Mouse (Mus musculus): Measurements from ENCODE around the gene Ppm1b. TPM values are rescaled to one million over a fixed set of nuclear protein-coding genes. Genes with fewer than 3 reads are reported as not detected.
A peak's percentile ranks its signal among the peaks of the same experiment; 100 is the strongest.

The Ppm1b gene
- polyA plus RNA-seq, 1 experiment from 2014 or later: 63.8 TPM

- 81% methylated on average over 3 of the region's 3 CpGs for WGBS
- Histone ChIP-seq H3K9ac (no peak overlapping the region), H3K27ac (no peak overlapping the region), H3K4me1 (replicated peaks) (peaks cover 29% of the 10 kb centered on the region), H3K36me3 (no peaks in the 10 kb centered on the region), H3K9me3 (replicated peaks) (no peaks in the 10 kb centered on the region), H3K27me3 (no peaks in the 10 kb centered on the region), H3K4me3 (no peak overlapping the region), H3K4me2 (no peak overlapping the region)
- 0 out of 2 replicates have a peak, but pooled peaks have one; percentile 27 for ATAC-seq (replicated peaks; ENCODE audit: insufficient number of reproducible peaks, insufficient read depth, low FRiP score, low read depth)
Measured at GRCm38 (mm10) chr17:84987834-84988410, 31.4 kb downstream of the Ppm1b start.

DNA sequence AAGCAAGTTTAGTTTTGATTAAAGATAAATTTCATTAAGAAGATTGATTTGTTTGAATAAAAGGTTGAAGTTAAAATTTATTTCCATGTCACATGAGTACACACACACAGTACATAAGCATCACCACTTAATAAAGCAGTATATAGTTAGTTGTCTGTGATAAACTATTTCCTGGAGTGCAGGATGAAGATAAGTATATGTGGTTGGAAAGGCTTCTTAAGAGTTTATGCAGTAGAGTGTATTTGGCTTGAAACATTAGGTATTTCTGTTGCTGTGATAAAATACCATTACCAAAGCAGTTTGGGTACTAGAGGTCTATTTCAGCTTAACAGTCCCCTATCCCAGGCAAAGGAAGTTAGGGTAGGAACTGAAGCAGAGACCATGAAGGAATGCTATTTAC, 32.0 kb downstream of the Ppm1b start:
- Histone ChIP-seq H3K9me3 (replicated peaks) (no peaks in the 10 kb centered on the region), H3K4me3 (no peak overlapping the region), H3K36me3 (no peaks in the 10 kb centered on the region), H3K4me2 (no peak overlapping the region), H3K9ac (no peak overlapping the region), H3K4me1 (replicated peaks) (peaks cover 28% of the 10 kb centered on the region), H3K27ac (no peak overlapping the region), H3K27me3 (no peaks in the 10 kb centered on the region)
- ATAC-seq (replicated peaks; ENCODE audit: insufficient number of reproducible peaks, insufficient read depth, low FRiP score, low read depth): no peak

- peaks cover 9% of the 10 kb centered on the region for H3K4me1 ChIP-seq (replicated peaks)
- no peak for ATAC-seq (replicated peaks; ENCODE audit: insufficient number of reproducible peaks, insufficient read depth, low FRiP score, low read depth)
- no peaks in the 10 kb centered on the region for H3K9me3 ChIP-seq (replicated peaks)
- no peaks in the 10 kb centered on the region for H3K27me3 ChIP-seq
- no peak overlapping the region for H3K4me2 ChIP-seq
- no peak overlapping the region for H3K27ac ChIP-seq
- 62% methylated on average over 6 of the region's 6 CpGs for WGBS
- no peaks in the 10 kb centered on the region; the same call in 1 of the 2 replicates for H3K36me3 ChIP-seq
- H3K4me3 ChIP-seq: no peak overlapping the region
- H3K9ac ChIP-seq: no peak overlapping the region
Measured at GRCm38 (mm10) chr17:84995844-84996243, 39.3 kb downstream of the Ppm1b start.

DNA sequence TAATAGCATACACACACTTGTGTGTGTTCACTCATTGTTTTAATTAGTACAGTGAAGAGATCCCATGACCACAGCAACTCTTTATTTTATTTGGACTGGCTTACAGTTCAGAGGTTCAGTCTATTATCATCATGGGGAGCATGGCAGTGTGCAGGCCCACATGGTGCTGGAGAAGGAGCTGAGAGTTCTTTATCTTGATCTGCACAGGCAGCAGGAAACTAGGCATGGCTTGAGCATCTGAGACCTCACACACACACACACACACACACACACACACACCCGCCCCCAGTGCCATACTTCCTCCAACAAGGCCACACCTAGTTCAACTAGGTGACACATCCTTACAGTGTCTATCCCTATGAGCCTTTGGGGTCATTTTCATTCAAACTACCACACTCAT, 41.1 kb downstream of the Ppm1b start:
- H3K4me3 ChIP-seq: no peak overlapping the region
- no peaks in the 10 kb centered on the region for H3K9me3 ChIP-seq (replicated peaks)
- WGBS: 73% methylated on average over 1 of the region's 1 CpGs
- no peak for ATAC-seq (replicated peaks; ENCODE audit: insufficient number of reproducible peaks, insufficient read depth, low FRiP score, low read depth)
- H3K27me3 ChIP-seq: no peaks in the 10 kb centered on the region
- H3K4me1 ChIP-seq (replicated peaks): peaks cover 9% of the 10 kb centered on the region
- H3K9ac ChIP-seq: no peak overlapping the region
- no peaks in the 10 kb centered on the region; the same call in 1 of the 2 replicates for H3K36me3 ChIP-seq
- H3K27ac ChIP-seq: no peak overlapping the region
- H3K4me2 ChIP-seq: no peak overlapping the region

DNA sequence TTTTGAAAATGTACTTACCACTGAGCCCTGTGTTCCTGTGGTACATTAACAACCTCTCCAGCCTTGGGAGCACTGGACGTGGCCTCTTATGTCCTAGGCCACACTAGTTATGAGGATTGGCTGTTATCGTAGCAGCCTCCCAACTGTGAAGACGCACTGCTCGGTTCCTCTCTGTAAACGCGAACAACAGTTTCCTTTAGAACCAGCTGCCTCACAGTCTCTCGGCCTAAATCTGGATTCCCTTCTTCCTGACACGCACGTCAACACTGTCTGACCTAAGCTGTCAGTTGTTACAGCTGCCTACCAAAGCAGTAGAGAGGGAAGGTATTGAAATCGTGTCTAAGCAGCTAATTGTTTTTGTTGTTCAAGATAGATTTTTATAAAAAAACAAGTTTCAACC, 43.1 kb downstream of the Ppm1b start:
- Histone ChIP-seq H3K27ac (no peak overlapping the region), H3K36me3 (no peaks in the 10 kb centered on the region; the same call in 1 of the 2 replicates), H3K27me3 (no peaks in the 10 kb centered on the region), H3K4me1 (replicated peaks) (peaks cover 9% of the 10 kb centered on the region), H3K9me3 (replicated peaks) (no peaks in the 10 kb centered on the region), H3K4me3 (no peak overlapping the region), H3K4me2 (no peak overlapping the region), H3K9ac (no peak overlapping the region)
- 37% methylated on average over 10 of the region's 10 CpGs for WGBS
- ATAC-seq (replicated peaks; ENCODE audit: insufficient number of reproducible peaks, insufficient read depth, low FRiP score, low read depth): no peak

DNA sequence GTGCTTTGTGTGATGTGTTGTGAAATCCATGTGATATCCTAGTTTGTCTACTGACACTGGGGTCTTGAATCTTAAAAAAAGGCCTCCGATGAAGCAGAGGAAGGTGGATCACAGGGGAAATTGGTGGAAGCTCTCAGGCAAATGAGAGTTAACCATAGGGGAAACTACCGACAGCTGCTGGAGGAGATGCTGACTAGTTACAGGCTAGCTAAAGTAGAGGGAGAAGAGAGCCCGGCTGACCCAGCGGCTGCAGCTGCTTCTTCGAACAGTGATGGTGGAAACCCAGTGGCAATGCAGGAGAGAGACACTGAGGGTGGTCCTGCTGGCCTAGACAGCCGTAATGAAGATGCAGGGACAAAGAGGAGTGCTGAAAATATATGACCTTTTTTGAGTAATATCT, 56.9 kb downstream of the Ppm1b start:
- Histone ChIP-seq H3K4me2 (no peak overlapping the region), H3K27me3 (no peaks in the 10 kb centered on the region), H3K27ac (no peak overlapping the region), H3K9ac (no peak overlapping the region), H3K4me1 (replicated peaks) (no peaks in the 10 kb centered on the region), H3K4me3 (no peak overlapping the region), H3K9me3 (replicated peaks) (no peaks in the 10 kb centered on the region), H3K36me3 (peaks cover 17% of the 10 kb centered on the region)
- ATAC-seq (replicated peaks; ENCODE audit: insufficient number of reproducible peaks, insufficient read depth, low FRiP score, low read depth): no peak
- 83% methylated on average over 6 of the region's 6 CpGs for WGBS

DNA sequence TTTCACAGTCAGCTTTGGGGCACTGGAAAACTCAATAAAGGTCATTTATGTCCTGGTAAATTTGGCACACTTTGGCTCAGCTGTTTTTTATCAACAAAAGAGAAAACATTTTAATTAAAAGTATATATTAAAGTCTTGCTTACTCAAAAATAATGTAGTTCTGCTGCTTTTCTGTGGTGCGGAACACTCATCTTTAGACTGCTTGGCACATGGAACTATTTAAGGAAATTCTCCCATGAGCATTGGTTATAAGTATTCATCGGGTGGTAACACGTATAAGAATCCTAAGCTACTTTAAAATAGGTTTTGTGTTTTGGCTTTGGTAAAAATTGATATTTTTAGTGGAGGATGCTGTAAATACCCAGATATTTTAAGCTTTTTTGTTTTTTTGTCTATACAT, 58.1 kb downstream of the Ppm1b start:
- no peak overlapping the region for H3K4me2 ChIP-seq
- H3K4me1 ChIP-seq (replicated peaks): no peaks in the 10 kb centered on the region
- WGBS: 93% methylated on average over 3 of the region's 3 CpGs
- no peak for ATAC-seq (replicated peaks; ENCODE audit: insufficient number of reproducible peaks, insufficient read depth, low FRiP score, low read depth)
- no peaks in the 10 kb centered on the region for H3K27me3 ChIP-seq
- no peak overlapping the region for H3K4me3 ChIP-seq
- no peak overlapping the region for H3K9ac ChIP-seq
- H3K9me3 ChIP-seq (replicated peaks): no peaks in the 10 kb centered on the region
- peaks cover 17% of the 10 kb centered on the region for H3K36me3 ChIP-seq
- no peak overlapping the region for H3K27ac ChIP-seq

DNA sequence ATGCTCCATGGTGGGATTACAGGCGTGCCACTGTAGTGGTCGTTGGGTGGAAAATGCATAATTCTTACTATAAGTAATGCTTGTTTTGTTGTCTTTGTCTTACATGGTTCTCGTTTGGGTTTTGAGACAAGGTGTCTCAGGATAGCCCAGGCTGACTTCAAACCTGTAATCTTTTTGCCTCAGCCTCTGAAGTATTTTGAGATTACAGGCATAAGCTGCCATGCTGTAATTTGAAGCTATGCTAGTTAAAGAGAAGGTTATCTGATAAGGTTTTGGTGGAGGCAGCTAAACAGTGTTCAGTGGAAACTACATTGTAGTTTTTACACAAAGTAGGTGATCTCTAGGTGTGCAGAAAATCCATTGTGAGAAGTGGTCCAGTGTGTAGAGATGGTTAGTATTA, 61.8 kb downstream of the Ppm1b start:
- Histone ChIP-seq H3K4me2 (no peak overlapping the region), H3K4me3 (no peak overlapping the region), H3K27ac (no peak overlapping the region), H3K4me1 (replicated peaks) (0 out of 2 replicates have a peak, but pooled peaks cover 2% of the 10 kb centered on the region), H3K9ac (no peak overlapping the region), H3K9me3 (replicated peaks) (no peaks in the 10 kb centered on the region), H3K36me3 (no peaks in the 10 kb centered on the region), H3K27me3 (no peaks in the 10 kb centered on the region)
- WGBS: 76% methylated on average over 3 of the region's 3 CpGs
- no peak for ATAC-seq (replicated peaks; ENCODE audit: insufficient number of reproducible peaks, insufficient read depth, low FRiP score, low read depth)

DNA sequence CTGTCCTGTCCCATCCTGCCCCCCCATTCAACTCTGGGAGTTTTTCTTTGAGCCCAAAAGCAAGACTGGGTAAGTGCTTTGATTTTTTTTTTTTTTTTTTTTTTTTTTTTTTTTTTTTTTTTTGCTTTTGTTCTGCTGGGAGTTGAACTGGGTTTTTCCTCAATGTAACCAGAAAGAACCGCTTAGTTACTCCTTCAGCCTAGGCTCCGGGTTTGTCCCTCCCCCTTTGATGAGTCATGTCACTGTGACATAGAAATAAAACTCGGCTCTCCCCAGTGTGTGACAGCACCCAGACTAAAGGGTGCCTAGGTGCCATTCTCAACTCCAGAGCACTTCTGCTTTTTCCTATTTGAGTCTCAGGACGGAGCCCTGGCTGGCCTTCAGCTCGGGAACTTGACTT, 62.3 kb downstream of the Ppm1b start:
- H3K4me2 ChIP-seq: no peak overlapping the region
- no peaks in the 10 kb centered on the region for H3K36me3 ChIP-seq
- WGBS: 67% methylated on average over 5 of the region's 5 CpGs
- H3K9ac ChIP-seq: no peak overlapping the region
- no peak overlapping the region for H3K4me3 ChIP-seq
- H3K27ac ChIP-seq: no peak overlapping the region
- no peaks in the 10 kb centered on the region for H3K9me3 ChIP-seq (replicated peaks)
- no peaks in the 10 kb centered on the region for H3K27me3 ChIP-seq
- no peak for ATAC-seq (replicated peaks; ENCODE audit: insufficient number of reproducible peaks, insufficient read depth, low FRiP score, low read depth)
- 0 out of 2 replicates have a peak, but pooled peaks cover 2% of the 10 kb centered on the region for H3K4me1 ChIP-seq (replicated peaks)

GRCm38 (mm10) chr17:85020343-85020742, 63.8 kb downstream of the Ppm1b start:
- H3K4me1 ChIP-seq (replicated peaks): 0 out of 2 replicates have a peak, but pooled peaks cover 2% of the 10 kb centered on the region
- H3K9me3 ChIP-seq (replicated peaks): no peaks in the 10 kb centered on the region
- no peak for ATAC-seq (replicated peaks; ENCODE audit: insufficient number of reproducible peaks, insufficient read depth, low FRiP score, low read depth)
- 84% methylated on average over 3 of the region's 3 CpGs for WGBS
- no peaks in the 10 kb centered on the region for H3K36me3 ChIP-seq
- H3K4me3 ChIP-seq: no peak overlapping the region
- H3K27me3 ChIP-seq: no peaks in the 10 kb centered on the region
- no peak overlapping the region for H3K9ac ChIP-seq
- H3K27ac ChIP-seq: no peak overlapping the region
- H3K4me2 ChIP-seq: no peak overlapping the region

DNA sequence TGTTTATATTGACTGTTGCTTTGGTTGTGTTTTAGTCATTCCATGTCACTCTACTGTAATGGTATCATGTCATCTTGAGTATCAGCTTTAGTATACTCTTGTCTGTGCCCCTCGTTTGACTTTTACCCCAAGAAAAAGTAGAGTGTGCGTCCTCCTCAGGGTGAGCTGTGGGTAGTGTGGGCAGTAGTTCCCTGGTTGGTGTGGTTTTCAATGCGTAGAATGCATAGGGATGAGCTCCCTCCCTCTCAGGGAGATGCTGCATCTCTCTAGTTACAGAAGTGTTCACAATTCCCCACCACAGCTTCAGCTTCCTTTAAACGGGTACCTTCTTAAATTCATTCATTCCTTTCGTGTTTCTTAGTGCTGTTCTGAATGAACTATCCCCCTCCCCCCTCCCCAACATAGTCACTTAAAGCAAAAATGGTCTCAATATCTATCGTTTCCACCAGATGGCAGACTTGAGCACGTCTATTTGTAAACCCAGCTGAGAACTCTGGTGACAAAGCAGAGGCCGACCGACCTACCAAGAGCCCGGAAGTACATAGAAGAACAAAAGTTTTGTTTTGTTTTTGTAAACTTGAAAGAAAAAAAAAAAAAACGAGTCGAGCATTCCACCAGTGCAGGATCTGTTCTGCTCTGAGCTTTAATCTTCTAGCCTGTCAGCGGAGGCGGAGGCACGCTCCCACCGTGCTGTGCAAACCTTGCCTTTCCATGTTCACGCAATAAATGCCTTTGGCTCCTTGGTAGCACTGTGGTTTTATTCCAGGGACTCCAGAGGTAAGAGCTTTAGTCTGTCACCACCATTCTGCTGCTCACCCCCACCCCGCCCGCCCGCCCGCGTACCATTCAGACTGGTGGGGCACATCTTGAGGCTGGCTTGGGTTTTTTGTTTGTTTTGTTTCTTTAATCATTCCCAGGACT, 67.0 kb downstream of the Ppm1b start:
- no peaks in the 10 kb centered on the region for H3K36me3 ChIP-seq
- 60% methylated on average over 22 of the region's 22 CpGs for WGBS
- ATAC-seq (replicated peaks; ENCODE audit: insufficient number of reproducible peaks, insufficient read depth, low FRiP score, low read depth): no peak
- no peak overlapping the region for H3K9ac ChIP-seq
- no peak overlapping the region for H3K4me2 ChIP-seq
- H3K9me3 ChIP-seq (replicated peaks): no peaks in the 10 kb centered on the region
- no peak overlapping the region for H3K4me3 ChIP-seq
- H3K27me3 ChIP-seq: no peaks in the 10 kb centered on the region
- 0 out of 2 replicates have a peak, but pooled peaks cover 2% of the 10 kb centered on the region for H3K4me1 ChIP-seq (replicated peaks)
- H3K27ac ChIP-seq: no peak overlapping the region
